Comparison of ENCODE assay signal across 8 mouse cellular contexts in the genomic region with DNA sequence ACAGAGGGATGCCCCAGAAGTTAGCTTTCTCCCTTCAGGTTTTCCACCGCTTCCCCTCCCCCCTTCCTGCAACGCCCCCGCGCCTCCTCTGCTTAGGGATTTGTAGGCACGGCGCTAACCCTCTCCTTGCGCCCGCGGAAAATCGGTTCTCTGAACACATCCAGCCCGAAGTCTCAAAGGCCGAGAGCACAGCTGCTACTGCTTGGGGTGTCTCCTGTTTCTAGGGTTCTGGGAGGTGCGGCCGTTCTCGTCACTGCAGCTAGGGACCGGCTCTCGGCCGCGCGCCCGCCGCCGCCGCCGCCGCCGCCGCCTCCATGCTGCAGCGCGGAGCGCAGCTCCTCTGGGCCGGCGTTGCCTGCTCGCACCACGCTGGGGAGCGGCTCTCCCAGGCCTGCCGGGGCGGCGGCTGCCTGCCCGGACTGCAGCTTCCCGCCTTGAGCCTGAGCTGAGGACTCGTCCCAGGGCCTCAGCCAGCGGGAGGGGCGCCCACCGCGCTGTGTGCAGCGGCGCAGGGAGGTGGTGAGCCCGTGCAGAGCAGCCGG. TPM values are rescaled to one million over a fixed set of nuclear protein-coding genes. Genes with fewer than 3 reads are reported as not detected.
DNase-seq lines count a peak whose midpoint lies in the region; ATAC-seq lines count a peak whose summit lies in the region.
"Had no signal": no experiment of that assay in that cellular context is flagged by ENCODE, and none has a peak within 500 bp of the region (broad histone marks: within the 10 kb centered on the region; RNA-seq: fewer than 3 reads in every experiment).

Gene Lrfn5, plus strand, starts transcription at position 322 of the 542 bp plus-strand sequence.

- H3K9ac ChIP-seq in hindbrain, embryonic 13.5 days, result peak within 1 kb of the TSS; percentile 84
- peak within 1 kb of the TSS; percentile 84 for H3K9ac ChIP-seq in midbrain, embryonic 15.5 days

- H3K27me3 ChIP-seq in forebrain, embryonic 10.5 days (ENCODE audit: poor library complexity, severe bottlenecking), result peaks cover 75% of the 10 kb centered on the region
- peaks cover 30% of the 10 kb centered on the region for H3K27me3 ChIP-seq in hindbrain, embryonic 13.5 days
- H3K27me3 ChIP-seq in midbrain, embryonic 15.5 days (replicated peaks), result no peaks in the 10 kb centered on the region

- H3K36me3 ChIP-seq in forebrain, embryonic 10.5 days (replicated peaks), result no peaks in the 10 kb centered on the region
- H3K36me3 ChIP-seq in hindbrain, embryonic 13.5 days, result no peaks in the 10 kb centered on the region
- no peaks in the 10 kb centered on the region for H3K36me3 ChIP-seq in midbrain, embryonic 15.5 days (replicated peaks)

- ATAC-seq in hindbrain, embryonic 13.5 days (ENCODE audit: low FRiP score), result peak; percentile 86
- ATAC-seq in midbrain, embryonic 15.5 days (replicated peaks), result peak; percentile 88

- peak within 1 kb of the TSS; percentile 77 for H3K4me2 ChIP-seq in hindbrain, embryonic 13.5 days
- peak within 1 kb of the TSS; percentile 60 for H3K4me2 ChIP-seq in midbrain, embryonic 15.5 days

- no peaks in the 10 kb centered on the region for H3K9me3 ChIP-seq in forebrain, embryonic 10.5 days
- H3K9me3 ChIP-seq in hindbrain, embryonic 13.5 days, result no peaks in the 10 kb centered on the region
- H3K9me3 ChIP-seq in midbrain, embryonic 15.5 days, result no peaks in the 10 kb centered on the region

- peaks cover 36% of the 10 kb centered on the region for H3K4me1 ChIP-seq in forebrain, embryonic 10.5 days
- H3K4me1 ChIP-seq in hindbrain, embryonic 13.5 days (replicated peaks), result peaks cover 19% of the 10 kb centered on the region
- H3K4me1 ChIP-seq in midbrain, embryonic 15.5 days, result peaks cover 16% of the 10 kb centered on the region

- DNase-seq in ES-CJ7 (ENCODE audit: low read depth, low spot score) (peak; percentile 46), R1 (ENCODE audit: low read depth, low spot score) (peak; percentile 63)
- DNase-seq in forebrain, embryonic 10.5 days (ENCODE audit: extremely low spot score, low spot score), result peak; percentile 75
- DNase-seq in left cerebral cortex, postnatal 14 days (ENCODE audit: low spot score in 2 of 2), result peak; percentile 73
- peak; percentile 33 for DNase-seq in testis, postnatal 14 days (ENCODE audit: low spot score)

- peak within 1 kb of the TSS; percentile 84 for H3K27ac ChIP-seq in forebrain, embryonic 10.5 days
- peak within 1 kb of the TSS; percentile 93 for H3K27ac ChIP-seq in hindbrain, embryonic 13.5 days
- peak within 1 kb of the TSS; percentile 94 for H3K27ac ChIP-seq in midbrain, embryonic 15.5 days

- H3K4me3 ChIP-seq in forebrain, embryonic 10.5 days, result peak within 1 kb of the TSS; percentile 66
- peak within 1 kb of the TSS; percentile 66 for H3K4me3 ChIP-seq in hindbrain, embryonic 13.5 days
- H3K4me3 ChIP-seq in midbrain, embryonic 15.5 days, result peak within 1 kb of the TSS; percentile 69

- WGBS in forebrain, embryonic 10.5 days, result under 1% methylated on average over 45 of the region's 50 CpGs
- under 1% methylated on average over 44 of the region's 50 CpGs for WGBS in hindbrain, embryonic 13.5 days
- WGBS in midbrain, embryonic 15.5 days, result under 1% methylated on average over 48 of the region's 50 CpGs

- intact Hi-C loops in left cerebral cortex, postnatal 14 days (cut with DNase I), result loop anchor here (10.0 kb wide), 1 partner anchor 1728 kb away; no protein-coding TSS in a partner anchor

RNA-seq across cellular contexts. Expression of gene Lrfn5, which starts in this region (rescaled TPM):
- 0.37 and 0.79 TPM in 2 replicates for polyA plus RNA-seq in forebrain, embryonic 10.5 days (2016; fragmentation: Nextera tagmentation; extraction: Ambion mirVana)
- polyA plus RNA-seq in hindbrain, embryonic 13.5 days (2015; fragmentation: Nextera tagmentation; extraction: Ambion mirVana), result 43.5 and 44.4 TPM in 2 replicates
- total RNA-seq in left cerebral cortex, postnatal 14 days (2021), result 100 to 1,000 TPM; 120 to 130 TPM
- polyA plus RNA-seq in midbrain, embryonic 15.5 days (2015; fragmentation: Nextera tagmentation; extraction: Ambion mirVana), result 67.1 and 81.4 TPM in 2 replicates
- total RNA-seq: common myeloid progenitor, adult 5-6 weeks had no signal

Comparison
In these comparisons a context has a peak if more than half of its experiments do, and no peak if none do; other contexts are left out.
1. Peak in every context shown above with its lines: DNase-seq, ATAC-seq, H3K4me3 ChIP-seq and H3K27ac ChIP-seq.
2. RNA of gene Lrfn5 (polyA plus RNA-seq): 67.1 to 81.4 TPM in midbrain, embryonic 15.5 days and 43.5 to 44.4 TPM in hindbrain, embryonic 13.5 days; 0.37 to 0.79 TPM in forebrain, embryonic 10.5 days; every median in the first group is over 10 times any median in the second.
3. Peak in DNase-seq, H3K4me3 ChIP-seq and H3K27ac ChIP-seq in forebrain, embryonic 10.5 days; RNA of the gene not detected or under 1 TPM.